Mouse (Mus musculus) stomach, embryonic 15.5 days (tissue): Measurements from ENCODE around the gene Gpr84. TPM values are rescaled to one million over a fixed set of nuclear protein-coding genes. Genes with fewer than 3 reads are reported as not detected.
A peak's percentile ranks its signal among the peaks of the same experiment; 100 is the strongest.

Source experiments
- ATAC-seq: fragments of 200-750 bp; cut with Nextera tagmentation; 2 replicates; pipeline ENCODE4 v1.8.0; 2017; ENCODE audit warnings: low read depth, moderate number of reproducible peaks, moderate TSS enrichment; ENCODE audit not compliant: insufficient read depth, low FRiP score
- H3K27ac ChIP-seq: fragments of 300-500 bp; sonication (generic); 2 replicates; pipeline ENCODE4 v1.5.1; 2015; ENCODE audit warnings: mild to moderate bottlenecking, inconsistent platforms
- H3K27me3 ChIP-seq: fragments of 300-500 bp; sonication (generic); replicated peaks from 2 replicates; pipeline ENCODE4 v1.6.1; 2015; ENCODE audit warnings: inconsistent platforms
- H3K36me3 ChIP-seq: fragments of 300-500 bp; sonication (generic); 2 replicates; pipeline ENCODE4 v1.6.1; 2015; ENCODE audit warnings: inconsistent platforms
- H3K4me1 ChIP-seq: fragments of 300-500 bp; sonication (generic); 2 replicates; pipeline ENCODE4 v1.6.1; 2015; ENCODE audit warnings: inconsistent platforms
- H3K4me2 ChIP-seq: fragments of 300-500 bp; sonication (generic); 2 replicates; pipeline ENCODE4 v1.6.1; 2015; ENCODE audit warnings: mild to moderate bottlenecking, inconsistent platforms
- H3K4me3 ChIP-seq: fragments of 300-500 bp; sonication (generic); replicated peaks from 2 replicates; pipeline ENCODE4 v1.5.1; 2015; ENCODE audit warnings: inconsistent platforms
- H3K9ac ChIP-seq: fragments of 300-500 bp; sonication (generic); 2 replicates; pipeline ENCODE4 v1.6.1; 2015; ENCODE audit warnings: inconsistent platforms
- H3K9me3 ChIP-seq: fragments of 300-500 bp; sonication (generic); 2 replicates; pipeline ENCODE4 v1.6.1; 2016; ENCODE audit warnings: inconsistent platforms
- WGBS: fragments of 180-500 bp; shearing (Covaris S2); methylation state at CpG from one replicate; pipeline ENCODE4 v1.1.7; 2015; 5-methylcytosine and 5-hydroxymethylcytosine counted together
- polyA plus RNA-seq: library from polyadenylated mRNA; unstranded; fragments of >200 nt; fragmentation: Nextera tagmentation; extraction: Ambion mirVana; gene quantifications from 2 replicates; pipeline ENCODE4 v1.2.1, GENCODE M21; 2015

The Gpr84 gene
- polyA plus RNA-seq: 0.46 and 0.53 TPM in 2 replicates

GRCm38 (mm10) chr15:103310365-103310910 is at the start of gene Gpr84:
TSS of gene Gpr84 (minus strand) at chr15:103310612.
- H3K4me1 ChIP-seq: peaks cover 45% of the 10 kb centered on the region

GRCm38 (mm10) chr15:103359869-103360602 is 49.6 kb upstream of the Gpr84 start:
- Histone ChIP-seq H3K27me3 (no peaks in the 10 kb centered on the region), H3K9me3 (no peaks in the 10 kb centered on the region), H3K27ac (no peak overlapping the region), H3K9ac (no peak overlapping the region), H3K36me3 (peaks cover 17% of the 10 kb centered on the region; the same call in 1 of the 2 replicates), H3K4me2 (no peak overlapping the region), H3K4me1 (peaks cover 17% of the 10 kb centered on the region), H3K4me3 (no peak overlapping the region)
- ATAC-seq: no peak
- 87% methylated on average over 5 of the region's 5 CpGs for WGBS

More at GRCm38 (mm10) chr15:103310365-103310910, at the start of gene Gpr84:
- Histone ChIP-seq H3K9me3 (no peaks in the 10 kb centered on the region), H3K4me2 (no peak within 1 kb of the TSS), H3K27me3 (no peaks in the 10 kb centered on the region), H3K4me3 (no peak within 1 kb of the TSS), H3K36me3 (no peaks in the 10 kb centered on the region), H3K27ac (no peak within 1 kb of the TSS), H3K9ac (no peak within 1 kb of the TSS)
- WGBS: 52% methylated on average over 6 of the region's 6 CpGs
- no peak for ATAC-seq

GRCm38 (mm10) chr15:103359122-103359510 is 48.7 kb upstream of the Gpr84 start:
- WGBS: 33% methylated on average over 1 of the region's 1 CpGs
- no peak for ATAC-seq
- peaks cover 8% of the 10 kb centered on the region; the same call in 1 of the 2 replicates for H3K4me1 ChIP-seq
- no peak overlapping the region for H3K9ac ChIP-seq
- no peak overlapping the region for H3K4me3 ChIP-seq
- no peak overlapping the region for H3K4me2 ChIP-seq
- peaks cover 23% of the 10 kb centered on the region for H3K36me3 ChIP-seq
- no peaks in the 10 kb centered on the region for H3K9me3 ChIP-seq
- no peak overlapping the region for H3K27ac ChIP-seq
- H3K27me3 ChIP-seq: no peaks in the 10 kb centered on the region

- 49% methylated on average over 4 of the region's 4 CpGs for WGBS
These were observed 48.1 kb upstream of the Gpr84 start for GRCm38 (mm10) chr15:103358278-103359121.

GRCm38 (mm10) chr15:103357817-103358216 is 47.4 kb upstream of the Gpr84 start:
- H3K4me3 ChIP-seq: no peak overlapping the region
- H3K9ac ChIP-seq: no peak overlapping the region
- 86% methylated on average over 4 of the region's 4 CpGs for whole genome bisulfite sequencing
- no peaks in the 10 kb centered on the region for H3K27me3 ChIP-seq
- peaks cover 4% of the 10 kb centered on the region; the same call in 1 of the 2 replicates for H3K4me1 ChIP-seq
- H3K9me3 ChIP-seq: no peaks in the 10 kb centered on the region
- H3K27ac ChIP-seq: no peak overlapping the region
- no peak overlapping the region for H3K4me2 ChIP-seq
- peaks cover 34% of the 10 kb centered on the region for H3K36me3 ChIP-seq
- ATAC-seq: no peak

More at GRCm38 (mm10) chr15:103358278-103359121, 48.1 kb upstream of the Gpr84 start:
- H3K9ac ChIP-seq: no peak overlapping the region
- H3K27ac ChIP-seq: 0 out of 2 replicates have a peak overlapping the region, but pooled peaks have one; percentile 11
- ATAC-seq: 0 out of 2 replicates have a peak, but pooled peaks have one; percentile 21
- H3K36me3 ChIP-seq: peaks cover 29% of the 10 kb centered on the region
- no peak overlapping the region for H3K4me3 ChIP-seq
- peaks cover 4% of the 10 kb centered on the region; the same call in 1 of the 2 replicates for H3K4me1 ChIP-seq
- no peaks in the 10 kb centered on the region for H3K9me3 ChIP-seq
- H3K27me3 ChIP-seq: no peaks in the 10 kb centered on the region
- no peak overlapping the region for H3K4me2 ChIP-seq

- peaks cover 4% of the 10 kb centered on the region; the same call in 1 of the 2 replicates for H3K4me1 ChIP-seq
- H3K9me3 ChIP-seq: no peaks in the 10 kb centered on the region
- WGBS: 77% methylated on average over 4 of the region's 4 CpGs
- H3K4me2 ChIP-seq: no peak overlapping the region
- no peak overlapping the region for H3K9ac ChIP-seq
- H3K27ac ChIP-seq: no peak overlapping the region
- ATAC-seq: no peak
- H3K4me3 ChIP-seq: no peak overlapping the region
- H3K36me3 ChIP-seq: peaks cover 46% of the 10 kb centered on the region
- H3K27me3 ChIP-seq: no peaks in the 10 kb centered on the region
These were observed 45.7 kb upstream of the Gpr84 start for GRCm38 (mm10) chr15:103356130-103356529.

- Histone ChIP-seq H3K9me3 (no peaks in the 10 kb centered on the region), H3K36me3 (peaks cover 52% of the 10 kb centered on the region), H3K4me1 (peaks cover 4% of the 10 kb centered on the region; the same call in 1 of the 2 replicates), H3K27ac (no peak overlapping the region), H3K27me3 (no peaks in the 10 kb centered on the region), H3K4me2 (no peak overlapping the region), H3K9ac (no peak overlapping the region), H3K4me3 (no peak overlapping the region)
- WGBS: 88% methylated on average over 4 of the region's 4 CpGs
- ATAC-seq: no peak
These were observed 45.0 kb upstream of the Gpr84 start for GRCm38 (mm10) chr15:103355420-103355819.

- H3K4me1 ChIP-seq: no peaks in the 10 kb centered on the region
- H3K4me2 ChIP-seq: no peak overlapping the region
- no peaks in the 10 kb centered on the region for H3K27me3 ChIP-seq
- peaks cover 60% of the 10 kb centered on the region for H3K36me3 ChIP-seq
- no peak for ATAC-seq
- WGBS: 94% methylated on average over 2 of the region's 2 CpGs
- no peak overlapping the region for H3K27ac ChIP-seq
- no peaks in the 10 kb centered on the region for H3K9me3 ChIP-seq
- no peak overlapping the region for H3K4me3 ChIP-seq
- H3K9ac ChIP-seq: no peak overlapping the region
These were observed 44.3 kb upstream of the Gpr84 start for GRCm38 (mm10) chr15:103354690-103355089.

- ATAC-seq: no peak
- Histone ChIP-seq H3K9ac (no peak overlapping the region), H3K27ac (no peak overlapping the region), H3K4me2 (no peak overlapping the region), H3K4me1 (no peaks in the 10 kb centered on the region), H3K9me3 (no peaks in the 10 kb centered on the region), H3K36me3 (peaks cover 64% of the 10 kb centered on the region), H3K27me3 (no peaks in the 10 kb centered on the region), H3K4me3 (no peak overlapping the region)
- WGBS: 88% methylated on average over 11 of the region's 11 CpGs
These were observed 43.3 kb upstream of the Gpr84 start for GRCm38 (mm10) chr15:103353511-103354256.

GRCm38 (mm10) chr15:103352856-103353255 is 42.4 kb upstream of the Gpr84 start:
- 39% methylated on average over 4 of the region's 4 CpGs for WGBS
- Histone ChIP-seq H3K27me3 (no peaks in the 10 kb centered on the region), H3K9me3 (no peaks in the 10 kb centered on the region), H3K4me1 (no peaks in the 10 kb centered on the region), H3K9ac (no peak overlapping the region), H3K4me3 (no peak overlapping the region), H3K36me3 (peaks cover 64% of the 10 kb centered on the region), H3K27ac (no peak overlapping the region), H3K4me2 (no peak overlapping the region)
- 0 out of 2 replicates have a peak, but pooled peaks have one; percentile 21 for ATAC-seq

GRCm38 (mm10) chr15:103347275-103347684 is 36.9 kb upstream of the Gpr84 start:
- Histone ChIP-seq H3K27me3 (no peaks in the 10 kb centered on the region), H3K4me3 (no peak overlapping the region), H3K9me3 (no peaks in the 10 kb centered on the region), H3K4me1 (no peaks in the 10 kb centered on the region), H3K4me2 (no peak overlapping the region), H3K27ac (no peak overlapping the region), H3K9ac (no peak overlapping the region), H3K36me3 (peaks cover 51% of the 10 kb centered on the region)
- no peak for ATAC-seq
- WGBS: 6% methylated on average over 2 of the region's 2 CpGs
